Mouse (Mus musculus): ENCODE results near the gene Nup210l. TPM values are rescaled to one million over a fixed set of nuclear protein-coding genes. Genes with fewer than 3 reads are reported as not detected.

Gene Nup210l
- not detected in 2 replicates for polyA plus RNA-seq (2012; ENCODE audit: insufficient read depth, low replicate concordance)

- Histone ChIP-seq H3K9me3 (no peaks in the 10 kb centered on the region), H3K27me3 (replicated peaks) (no peaks in the 10 kb centered on the region), H3K4me3 (replicated peaks) (no peak within 1 kb of the TSS), H3K36me3 (replicated peaks; ENCODE audit: low read length) (peaks cover 34% of the 10 kb centered on the region), H3K4me1 (peaks cover 18% of the 10 kb centered on the region)
- TF ChIP-seq FLI1 (IDR thresholded peaks at IDR 0.05; ENCODE audit: low read length) (no peak), GATA1 (IDR thresholded peaks at IDR 0.05; ENCODE audit: borderline replicate concordance, low read length) (no peak)
Measured at GRCm38 (mm10) chr3:90103938-90104337, at the start of gene Nup210l. Nup210l (plus strand) TSS chr3:90104132.

- Histone ChIP-seq H3K4me3 (replicated peaks) (no peak overlapping the region), H3K36me3 (replicated peaks; ENCODE audit: low read length) (peaks cover 84% of the 10 kb centered on the region), H3K27me3 (replicated peaks) (no peaks in the 10 kb centered on the region), H3K4me1 (no peaks in the 10 kb centered on the region), H3K9me3 (no peaks in the 10 kb centered on the region)
- TF ChIP-seq FLI1 (IDR thresholded peaks at IDR 0.05; ENCODE audit: low read length) (no peak), GATA1 (IDR thresholded peaks at IDR 0.05; ENCODE audit: borderline replicate concordance, low read length) (no peak)
Measured at GRCm38 (mm10) chr3:90061549-90061948, 42.4 kb upstream of the Nup210l start.

DNA sequence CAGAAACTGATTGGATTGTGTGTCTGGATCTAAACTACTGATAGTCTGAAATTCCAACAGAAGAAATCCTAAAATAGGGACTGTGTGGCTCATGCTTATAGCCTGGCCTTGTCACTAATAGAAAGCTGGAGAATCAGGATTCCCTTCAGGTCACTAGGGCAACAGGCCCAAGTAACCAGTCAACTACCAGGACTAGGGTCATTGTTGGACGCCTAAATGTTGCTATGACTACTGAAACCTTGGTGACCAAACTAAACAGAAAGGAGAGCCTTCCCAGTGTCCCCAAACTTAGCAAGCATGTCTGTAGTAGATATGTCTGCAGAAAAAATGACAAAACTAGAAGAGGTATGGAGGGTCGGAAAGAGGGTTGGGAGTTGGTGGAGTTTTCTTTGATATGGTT is 41.4 kb upstream of the Nup210l start:
- H3K27me3 ChIP-seq (replicated peaks), result no peaks in the 10 kb centered on the region
- H3K4me1 ChIP-seq, result no peaks in the 10 kb centered on the region
- H3K9me3 ChIP-seq, result no peaks in the 10 kb centered on the region
- TF ChIP-seq FLI1 (IDR thresholded peaks at IDR 0.05; ENCODE audit: low read length) (no peak), GATA1 (IDR thresholded peaks at IDR 0.05; ENCODE audit: borderline replicate concordance, low read length) (no peak)
- H3K36me3 ChIP-seq (replicated peaks; ENCODE audit: low read length), result peaks cover 76% of the 10 kb centered on the region
- no peak overlapping the region for H3K4me3 ChIP-seq (replicated peaks)

- TF ChIP-seq FLI1 (IDR thresholded peaks at IDR 0.05; ENCODE audit: low read length) (no peak), GATA1 (IDR thresholded peaks at IDR 0.05; ENCODE audit: borderline replicate concordance, low read length) (no peak)
- H3K36me3 ChIP-seq (replicated peaks; ENCODE audit: low read length), result peaks cover 64% of the 10 kb centered on the region
- H3K4me3 ChIP-seq (replicated peaks), result no peak overlapping the region
- H3K27me3 ChIP-seq (replicated peaks), result no peaks in the 10 kb centered on the region
- H3K4me1 ChIP-seq, result peaks cover 15% of the 10 kb centered on the region
- no peaks in the 10 kb centered on the region for H3K9me3 ChIP-seq
Measured at GRCm38 (mm10) chr3:90064383-90064782, 39.5 kb upstream of the Nup210l start.

- Histone ChIP-seq H3K4me1 (peaks cover 23% of the 10 kb centered on the region), H3K9me3 (no peaks in the 10 kb centered on the region), H3K4me3 (replicated peaks) (no peak overlapping the region), H3K27me3 (replicated peaks) (no peaks in the 10 kb centered on the region), H3K36me3 (replicated peaks; ENCODE audit: low read length) (peaks cover 55% of the 10 kb centered on the region)
- TF ChIP-seq FLI1 (IDR thresholded peaks at IDR 0.05; ENCODE audit: low read length) (no peak), GATA1 (IDR thresholded peaks at IDR 0.05; ENCODE audit: borderline replicate concordance, low read length) (no peak)
Measured at GRCm38 (mm10) chr3:90065553-90065952, 38.4 kb upstream of the Nup210l start.

DNA sequence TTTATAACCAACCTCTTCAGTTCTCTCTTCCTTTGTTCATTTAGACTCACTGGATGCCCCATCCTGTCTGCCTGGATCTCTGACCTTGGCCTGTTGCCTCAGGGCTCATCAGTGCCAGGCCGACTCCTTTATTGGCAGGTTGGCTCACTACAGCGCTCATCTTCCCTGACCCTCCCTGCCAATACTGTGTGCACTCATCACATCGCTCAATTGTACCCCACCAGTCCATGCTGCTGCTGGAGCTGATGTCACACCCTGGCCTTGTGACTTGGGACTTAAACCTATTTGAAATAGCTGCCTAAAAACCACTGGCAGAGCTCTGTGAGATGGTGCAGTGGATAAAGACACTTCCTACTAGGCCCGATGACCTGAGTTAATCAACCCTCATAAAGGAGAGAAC is 36.1 kb upstream of the Nup210l start:
- no peaks in the 10 kb centered on the region for H3K9me3 ChIP-seq
- H3K4me1 ChIP-seq, result peaks cover 41% of the 10 kb centered on the region
- peaks cover 11% of the 10 kb centered on the region for H3K27me3 ChIP-seq (replicated peaks)
- TF ChIP-seq FLI1 (IDR thresholded peaks at IDR 0.05; ENCODE audit: low read length), result no peak
- TF ChIP-seq GATA1 (IDR thresholded peaks at IDR 0.05; ENCODE audit: borderline replicate concordance, low read length), result no peak
- H3K4me3 ChIP-seq (replicated peaks), result no peak overlapping the region
- peaks cover 37% of the 10 kb centered on the region for H3K36me3 ChIP-seq (replicated peaks; ENCODE audit: low read length)

- TF ChIP-seq FLI1 (IDR thresholded peaks at IDR 0.05; ENCODE audit: low read length) (no peak), GATA1 (IDR thresholded peaks at IDR 0.05; ENCODE audit: borderline replicate concordance, low read length) (no peak)
- H3K36me3 ChIP-seq (replicated peaks; ENCODE audit: low read length), result peaks cover 20% of the 10 kb centered on the region
- H3K9me3 ChIP-seq, result no peaks in the 10 kb centered on the region
- H3K4me3 ChIP-seq (replicated peaks), result peak overlapping the region; percentile 62
- peaks cover 18% of the 10 kb centered on the region for H3K27me3 ChIP-seq (replicated peaks)
- H3K4me1 ChIP-seq, result peaks cover 51% of the 10 kb centered on the region
Measured at GRCm38 (mm10) chr3:90069688-90070087, 34.2 kb upstream of the Nup210l start.

GRCm38 (mm10) chr3:90072294-90072693 is 31.6 kb upstream of the Nup210l start, which contains the start of gene Tpm3:
Tpm3 (plus strand) TSS chr3:90072649.
- TF ChIP-seq GATA1 (IDR thresholded peaks at IDR 0.05; ENCODE audit: borderline replicate concordance, low read length) (no peak), FLI1 (IDR thresholded peaks at IDR 0.05; ENCODE audit: low read length) (no peak)
- Histone ChIP-seq H3K27me3 (replicated peaks) (peaks cover 18% of the 10 kb centered on the region), H3K36me3 (replicated peaks; ENCODE audit: low read length) (peaks cover 3% of the 10 kb centered on the region), H3K4me3 (replicated peaks) (no peak within 1 kb of the TSS), H3K4me1 (peaks cover 63% of the 10 kb centered on the region), H3K9me3 (no peaks in the 10 kb centered on the region)

DNA sequence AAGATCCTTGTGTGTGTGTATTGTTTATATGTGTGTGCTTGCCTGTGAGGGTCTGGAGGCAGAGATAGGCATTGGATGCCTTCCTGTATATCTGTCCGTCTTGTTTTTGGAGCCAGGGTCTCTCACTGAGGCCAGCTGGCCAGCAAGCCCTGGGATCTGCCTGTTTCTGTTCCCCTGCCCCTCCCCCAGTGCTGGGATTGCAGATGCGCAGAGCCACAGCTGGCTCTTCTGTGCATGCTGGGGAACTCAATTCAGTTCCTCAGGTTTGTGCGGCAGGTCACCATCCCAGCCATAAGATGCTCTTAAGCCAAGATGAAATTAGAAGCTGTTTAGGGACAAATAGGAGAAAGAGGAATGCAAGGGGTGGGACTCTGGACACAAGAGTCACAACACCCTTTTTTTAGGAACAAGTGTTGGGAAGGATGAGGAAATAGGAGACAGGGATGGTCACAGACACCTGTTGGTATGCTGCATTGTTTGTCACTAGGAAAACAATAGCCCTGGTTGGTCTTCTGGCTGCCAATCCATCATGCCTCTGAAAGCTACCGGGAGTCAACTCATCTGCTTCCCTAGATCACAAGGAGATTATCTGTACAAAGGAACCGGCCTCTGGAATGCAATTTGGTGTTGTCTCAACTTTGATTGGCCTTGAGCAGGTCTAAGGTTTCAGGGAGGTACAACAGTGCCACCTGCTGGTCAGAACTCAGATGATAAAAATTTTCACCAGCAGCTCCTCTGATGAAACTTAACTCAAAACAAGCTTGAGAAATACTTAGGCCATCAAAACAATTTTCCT is 26.8 kb upstream of the Nup210l start:
- Histone ChIP-seq H3K4me3 (replicated peaks) (no peak overlapping the region), H3K27me3 (replicated peaks) (peaks cover 12% of the 10 kb centered on the region), H3K4me1 (peaks cover 60% of the 10 kb centered on the region), H3K9me3 (no peaks in the 10 kb centered on the region), H3K36me3 (replicated peaks; ENCODE audit: low read length) (peaks cover under 1% of the 10 kb centered on the region)
- TF ChIP-seq GATA1 (IDR thresholded peaks at IDR 0.05; ENCODE audit: borderline replicate concordance, low read length) (no peak), FLI1 (IDR thresholded peaks at IDR 0.05; ENCODE audit: low read length) (no peak)

- H3K27me3 ChIP-seq (replicated peaks), result peaks cover 6% of the 10 kb centered on the region
- H3K36me3 ChIP-seq (replicated peaks; ENCODE audit: low read length), result peaks cover 10% of the 10 kb centered on the region
- TF ChIP-seq FLI1 (IDR thresholded peaks at IDR 0.05; ENCODE audit: low read length), result no peak
- TF ChIP-seq GATA1 (IDR thresholded peaks at IDR 0.05; ENCODE audit: borderline replicate concordance, low read length), result no peak
- no peaks in the 10 kb centered on the region for H3K9me3 ChIP-seq
- H3K4me3 ChIP-seq (replicated peaks), result no peak overlapping the region
- H3K4me1 ChIP-seq, result peaks cover 61% of the 10 kb centered on the region
Measured at GRCm38 (mm10) chr3:90078224-90078623, 25.7 kb upstream of the Nup210l start.
